ENCODE assay signal across 27 mouse cellular contexts in the genomic region with DNA sequence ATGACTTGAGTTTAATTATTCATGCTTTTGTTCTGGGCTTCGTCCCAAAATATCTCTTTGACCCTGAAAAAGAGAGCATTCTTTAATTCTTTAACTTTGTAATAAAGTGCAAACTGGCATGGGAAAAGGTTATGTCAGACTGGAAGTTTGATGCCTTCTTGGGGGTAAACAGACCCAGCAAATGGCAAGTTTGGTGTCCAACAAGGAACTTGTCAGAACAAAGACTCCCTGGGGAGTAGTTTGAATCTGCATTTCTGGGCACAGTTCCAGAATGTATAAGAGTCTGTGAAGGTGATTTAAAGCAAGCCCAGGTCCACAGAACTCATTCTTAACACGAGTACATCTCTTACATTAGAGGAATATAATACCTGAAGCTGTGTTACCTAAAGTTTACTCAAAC. TPM values are rescaled to one million over a fixed set of nuclear protein-coding genes. Genes with fewer than 3 reads are reported as not detected.
DNase-seq lines count a peak whose midpoint lies in the region; ATAC-seq and TF ChIP-seq lines count a peak whose summit lies in the region.
"Had no signal": no experiment of that assay in that cellular context is flagged by ENCODE, and none has a peak within 500 bp of the region (broad histone marks: within the 10 kb centered on the region; RNA-seq: fewer than 3 reads in every experiment).

No protein-coding gene starts in this region.

- H3K36me3 ChIP-seq in embryonic facial prominence, embryonic 14.5 days (ENCODE audit: control insufficient read depth, insufficient read depth, low read length) = no peaks in the 10 kb centered on the region
- H3K36me3 ChIP-seq in embryonic facial prominence, embryonic 10.5 days (replicated peaks) = no peaks in the 10 kb centered on the region
- H3K36me3 ChIP-seq in lung, embryonic 14.5 days (ENCODE audit: insufficient read depth) = no peaks in the 10 kb centered on the region
- H3K36me3 ChIP-seq: embryonic facial prominence, embryonic 15.5 days; hindbrain, embryonic 12.5 days; hindbrain, embryonic 15.5 days had no signal

- no peaks in the 10 kb centered on the region for H3K9me3 ChIP-seq in embryonic facial prominence, embryonic 14.5 days (ENCODE audit: control insufficient read depth, low read length)
- H3K9me3 ChIP-seq in embryonic facial prominence, embryonic 10.5 days = no peaks in the 10 kb centered on the region
- H3K9me3 ChIP-seq in lung, embryonic 14.5 days (ENCODE audit: low read depth, low read length) = no peaks in the 10 kb centered on the region
- H3K9me3 ChIP-seq: embryonic facial prominence, embryonic 15.5 days; hindbrain, embryonic 12.5 days; hindbrain, embryonic 15.5 days had no signal

- no peak overlapping the region for H3K4me2 ChIP-seq in embryonic facial prominence, embryonic 14.5 days (ENCODE audit: low read depth, low read length)
- H3K4me2 ChIP-seq in lung, embryonic 14.5 days = no peak overlapping the region
- H3K4me2 ChIP-seq: embryonic facial prominence, embryonic 15.5 days; heart, embryonic 11.5 days; hindbrain, embryonic 12.5 days; hindbrain, embryonic 15.5 days had no signal

- WGBS in embryonic facial prominence, embryonic 14.5 days = 45% methylated on average over 2 of the region's 2 CpGs
- WGBS in embryonic facial prominence, embryonic 10.5 days = 67% methylated on average over 2 of the region's 2 CpGs
- WGBS in lung, embryonic 14.5 days = 38% methylated on average over 2 of the region's 2 CpGs

- H3K9ac ChIP-seq in embryonic facial prominence, embryonic 14.5 days (ENCODE audit: low read depth, low read length) = no peak overlapping the region
- H3K9ac ChIP-seq in lung, embryonic 14.5 days = no peak overlapping the region
- H3K9ac ChIP-seq: embryonic facial prominence, embryonic 15.5 days; forebrain, postnatal 0 days; hindbrain, embryonic 12.5 days; hindbrain, embryonic 15.5 days had no signal

- H3K27me3 ChIP-seq in embryonic facial prominence, embryonic 14.5 days (replicated peaks; ENCODE audit: control insufficient read depth, insufficient read depth, low read length) = no peaks in the 10 kb centered on the region
- H3K27me3 ChIP-seq in embryonic facial prominence, embryonic 10.5 days (replicated peaks; ENCODE audit: low read depth, poor library complexity, severe bottlenecking) = no peaks in the 10 kb centered on the region
- no peaks in the 10 kb centered on the region for H3K27me3 ChIP-seq in lung, embryonic 14.5 days (ENCODE audit: insufficient read depth, low read length)
- H3K27me3 ChIP-seq: CH12.LX; embryonic facial prominence, embryonic 15.5 days; hindbrain, embryonic 12.5 days; hindbrain, embryonic 15.5 days had no signal

- H3K27ac ChIP-seq in embryonic facial prominence, embryonic 14.5 days (replicated peaks; ENCODE audit: low read depth, low read length) = no peak overlapping the region
- no peak overlapping the region for H3K27ac ChIP-seq in embryonic facial prominence, embryonic 10.5 days (replicated peaks)
- H3K27ac ChIP-seq in lung, embryonic 14.5 days (ENCODE audit: low read depth) = no peak overlapping the region
- no peak overlapping the region for H3K27ac ChIP-seq in layer of hippocampus, adult 2 months
- H3K27ac ChIP-seq: embryonic facial prominence, embryonic 15.5 days; gastrocnemius, adult 2 months; hindbrain, embryonic 12.5 days; hindbrain, embryonic 15.5 days had no signal

- ATAC-seq in embryonic facial prominence, embryonic 14.5 days (ENCODE audit: low read depth) = no peak
- ATAC-seq in lung, embryonic 14.5 days (ENCODE audit: insufficient read depth) = no peak
- ATAC-seq: forebrain, embryonic 14.5 days; forebrain, postnatal 0 days had no signal

- DNase-seq in embryonic facial prominence, embryonic 14.5 days (ENCODE audit: low spot score) = peak; percentile 53
- no peak for DNase-seq in embryonic facial prominence, embryonic 10.5 days (ENCODE audit: low spot score)
- peak; percentile 7 for DNase-seq in lung, embryonic 14.5 days
- no peak for DNase-seq in lung, adult 18-20 months
- peak; percentile 2 for DNase-seq in ES-CJ7 (ENCODE audit: low read depth, low spot score)
- peak; percentile 21 for DNase-seq in ZHBTc4 (ENCODE audit: low read depth, low spot score)
- no peak for DNase-seq in layer of hippocampus, adult 2 months (ENCODE audit: low spot score in 2 of 2)
- DNase-seq: adrenal gland, postnatal 10 days; adrenal gland, postnatal 36 days; B cell, adult 2 months; cerebellum, adult 18-20 months; cerebellum, adult 9-10 months; cerebellum, postnatal 14 days; forebrain, postnatal 0 days; gastrocnemius, adult 2 months; gastrocnemius, postnatal 14 days; heart, adult 11 months had no signal

- H3K4me1 ChIP-seq in embryonic facial prominence, embryonic 14.5 days (ENCODE audit: control insufficient read depth, insufficient read depth, low read length) = no peaks in the 10 kb centered on the region
- no peaks in the 10 kb centered on the region for H3K4me1 ChIP-seq in embryonic facial prominence, embryonic 10.5 days
- H3K4me1 ChIP-seq in lung, embryonic 14.5 days (ENCODE audit: insufficient read depth) = no peaks in the 10 kb centered on the region
- H3K4me1 ChIP-seq: embryonic facial prominence, embryonic 15.5 days; hindbrain, embryonic 12.5 days; hindbrain, embryonic 15.5 days had no signal

- TF ChIP-seq CTCF in lung, embryonic 14.5 days (IDR thresholded peaks at IDR 0.05; ENCODE audit: low read depth) = no peak
- no peak for TF ChIP-seq CTCF in layer of hippocampus, adult 2 months (conservative IDR thresholded peaks at IDR 0.05)

- H3K4me3 ChIP-seq in embryonic facial prominence, embryonic 14.5 days (ENCODE audit: low read depth, low read length) = no peak overlapping the region
- H3K4me3 ChIP-seq in embryonic facial prominence, embryonic 10.5 days = no peak overlapping the region
- no peak overlapping the region for H3K4me3 ChIP-seq in lung, embryonic 14.5 days (ENCODE audit: low read depth, low read length)
- no peak overlapping the region for H3K4me3 ChIP-seq in layer of hippocampus, adult 2 months
- H3K4me3 ChIP-seq: embryonic facial prominence, embryonic 15.5 days; gastrocnemius, adult 2 months; hindbrain, embryonic 12.5 days; hindbrain, embryonic 15.5 days had no signal

RNA-seq across cellular contexts. Expression of a gene that starts 3.8 kb away (rescaled TPM):
- polyA plus RNA-seq in embryonic facial prominence, embryonic 14.5 days (2014; fragmentation: Nextera tagmentation; extraction: Ambion mirVana) = 287 and 288 TPM in 2 replicates
- polyA plus RNA-seq in embryonic facial prominence, embryonic 10.5 days (2016; fragmentation: Nextera tagmentation; extraction: Ambion mirVana) = 0.28 and 0.65 TPM in 2 replicates
- 7.2 and 7.8 TPM in 2 replicates for polyA plus RNA-seq in lung, embryonic 14.5 days (2014; fragmentation: Nextera tagmentation; extraction: Ambion mirVana)
- under 1 TPM; 0.54 to 0.64 TPM for total RNA-seq in layer of hippocampus, adult 2 months (2021)
- total RNA-seq: CH12.LX; gastrocnemius, adult 2 months; heart, adult 8-10 months; heart, postnatal 25 days; hematopoietic stem cell, adult 5-6 weeks; MEL had no signal

Comparison
In these comparisons a context has a peak if more than half of its experiments do, and no peak if none do; other contexts are left out.
1. DNase-seq: peak in embryonic facial prominence, embryonic 14.5 days (single experiment), lung, embryonic 14.5 days (single experiment), ES-CJ7 (single experiment) and ZHBTc4 (single experiment); none in embryonic facial prominence, embryonic 10.5 days (single experiment), lung, adult 18-20 months (0 of 2) and layer of hippocampus, adult 2 months (0 of 2).
2. RNA of a gene that starts 3.8 kb away (polyA plus RNA-seq): 287 to 288 TPM in embryonic facial prominence, embryonic 14.5 days; 7.2 to 7.8 TPM in lung, embryonic 14.5 days and 0.28 to 0.65 TPM in embryonic facial prominence, embryonic 10.5 days; every median in the first group is over 10 times any median in the second.